Mouse (Mus musculus): ENCODE measurements at regions not wholly inside any gene's neighbourhood (a gene's known extent, or its start where the extent isn't known, plus 50 kb on each side); places are given as distances from the start of the nearest gene placed in this dataset.

DNA sequence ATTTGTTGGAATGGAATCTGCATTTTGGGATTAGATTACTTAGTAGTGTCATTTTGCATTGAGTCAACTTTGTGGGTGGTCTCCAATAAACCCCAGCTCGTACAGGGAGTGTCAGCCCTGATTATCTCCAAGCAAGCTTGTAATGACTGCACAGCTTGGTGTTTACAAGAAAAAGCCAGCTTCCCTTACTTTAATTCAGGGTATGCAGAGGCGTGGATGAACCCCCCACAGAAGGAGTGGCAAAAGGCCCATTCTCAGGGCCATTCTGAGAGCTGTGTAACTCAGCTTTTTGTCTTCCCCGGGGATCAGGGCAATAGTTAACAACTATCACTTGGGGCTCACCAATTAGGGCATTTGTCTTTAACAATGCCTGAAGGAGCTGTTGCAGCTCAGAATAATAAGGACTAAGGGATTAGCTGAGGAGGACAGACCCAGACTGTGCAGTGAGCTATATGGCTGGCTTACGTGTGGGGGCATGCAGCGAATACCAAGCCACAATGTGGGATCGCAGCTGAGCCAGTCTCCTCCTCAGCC, 121.7 kb downstream of the Slc4a3 start:
- TF ChIP-seq CTCF (IDR thresholded peaks at IDR 0.05; ENCODE audit: low read depth) = no peak
- TF ChIP-seq EP300 (IDR thresholded peaks at IDR 0.05; ENCODE audit: low read depth) = no peak

Data from liver, postnatal 0 days (tissue).